Mouse (Mus musculus) ES-E14 (cell line): ENCODE measurements around the gene Slc6a5.

Experiments used
- CHD2 ChIP-seq: IDR thresholded peaks from 2 replicates; pipeline ENCODE4 v1.6.1; 2014; ENCODE audit warnings: mild to moderate bottlenecking, low read depth, low read length, inconsistent platforms
- HCFC1 ChIP-seq: IDR thresholded peaks from 2 replicates; pipeline ENCODE4 v1.6.1; 2012; ENCODE audit warnings: low read length, inconsistent platforms, borderline replicate concordance; ENCODE audit not compliant: insufficient read depth
- MAFK ChIP-seq: IDR thresholded peaks from 2 replicates; pipeline ENCODE4 v1.6.1; 2014; ENCODE audit warnings: mild to moderate bottlenecking, low read depth, low read length, inconsistent platforms; ENCODE audit not compliant: insufficient read depth
- ZNF384 ChIP-seq: IDR thresholded peaks from 2 replicates; pipeline ENCODE4 v1.6.1; 2012; ENCODE audit warnings: low read depth, low read length, inconsistent platforms

GRCm38 (mm10) chr7:49985947-49986346 is 76.0 kb downstream of the Slc6a5 start:
- no peak for TF ChIP-seq MAFK
- no peak for TF ChIP-seq HCFC1
- no peak for TF ChIP-seq ZNF384
- TF ChIP-seq CHD2: no peak
